Mouse (Mus musculus): ENCODE data around the gene Jmy. TPM values are rescaled to one million over a fixed set of nuclear protein-coding genes. Genes with fewer than 3 reads are reported as not detected.

Gene Jmy
- total RNA-seq, 2 experiments from 2014 or later: 42.9 to 43.0 TPM

- DNase-seq (ENCODE audit: low spot score in 2 of 2): no peak
Observed at GRCm38 (mm10) chr13:93468355-93468754, 31.3 kb downstream of the Jmy start.

- no peak for DNase-seq (ENCODE audit: low spot score in 2 of 2)
Observed at GRCm38 (mm10) chr13:93459566-93459965, 40.0 kb downstream of the Jmy start.

- no peak for DNase-seq (ENCODE audit: low spot score in 2 of 2)
Observed at GRCm38 (mm10) chr13:93458616-93459015, 41.0 kb downstream of the Jmy start.

GRCm38 (mm10) chr13:93453275-93453674 lies 46.3 kb downstream of the Jmy start:
- no peak for DNase-seq (ENCODE audit: low spot score in 2 of 2)

GRCm38 (mm10) chr13:93440167-93440566 lies 59.4 kb downstream of the Jmy start:
- no peak for DNase-seq (ENCODE audit: low spot score in 2 of 2)

GRCm38 (mm10) chr13:93429205-93429604 lies 70.4 kb downstream of the Jmy start:
- no peak for DNase-seq (ENCODE audit: low spot score in 2 of 2)

GRCm38 (mm10) chr13:93427920-93428876 lies 71.4 kb downstream of the Jmy start:
- DNase-seq (ENCODE audit: low spot score in 2 of 2): no peak

- DNase-seq (ENCODE audit: low spot score in 2 of 2): no peak
Observed at GRCm38 (mm10) chr13:93423224-93423623, 76.4 kb downstream of the Jmy start.

GRCm38 (mm10) chr13:93419779-93420178 lies 79.8 kb downstream of the Jmy start:
- no peak for DNase-seq (ENCODE audit: low spot score in 2 of 2)

- DNase-seq (ENCODE audit: low spot score in 2 of 2): no peak
Observed at GRCm38 (mm10) chr13:93418292-93418691, 81.3 kb downstream of the Jmy start.

GRCm38 (mm10) chr13:93415055-93415454 lies 84.6 kb downstream of the Jmy start:
- no peak for DNase-seq (ENCODE audit: low spot score in 2 of 2)

GRCm38 (mm10) chr13:93410343-93410742 lies 89.3 kb downstream of the Jmy start:
- DNase-seq (ENCODE audit: low spot score in 2 of 2): no peak

- no peak for DNase-seq (ENCODE audit: low spot score in 2 of 2)
Observed at GRCm38 (mm10) chr13:93406855-93407254, 92.8 kb downstream of the Jmy start.

- no peak for DNase-seq (ENCODE audit: low spot score in 2 of 2)
Observed at GRCm38 (mm10) chr13:93401947-93402346, 97.7 kb downstream of the Jmy start.

- DNase-seq (ENCODE audit: low spot score in 2 of 2): no peak
Observed at GRCm38 (mm10) chr13:93399710-93400216, 99.8 kb downstream of the Jmy start.

GRCm38 (mm10) chr13:93389242-93389625 lies 110.4 kb downstream of the Jmy start:
- no peak for DNase-seq (ENCODE audit: low spot score in 2 of 2)

GRCm38 (mm10) chr13:93388594-93389241 lies 110.9 kb downstream of the Jmy start:
- no peak for DNase-seq (ENCODE audit: low spot score in 2 of 2)

- no peak for DNase-seq (ENCODE audit: low spot score in 2 of 2)
Observed at GRCm38 (mm10) chr13:93387440-93387839, 112.2 kb downstream of the Jmy start.

GRCm38 (mm10) chr13:93385147-93385546 lies 114.5 kb downstream of the Jmy start:
- DNase-seq (ENCODE audit: low spot score in 2 of 2): no peak

- DNase-seq (ENCODE audit: low spot score in 2 of 2): no peak
Observed at GRCm38 (mm10) chr13:93384481-93384880, 115.1 kb downstream of the Jmy start.

GRCm38 (mm10) chr13:93383620-93384019 lies 116.0 kb downstream of the Jmy start:
- DNase-seq (ENCODE audit: low spot score in 2 of 2): no peak

GRCm38 (mm10) chr13:93383092-93383491 lies 116.5 kb downstream of the Jmy start:
- DNase-seq (ENCODE audit: low spot score in 2 of 2): no peak

All from adrenal gland, postnatal 4 days (tissue).